Mouse (Mus musculus) CH12.LX (cell line): Measurements from ENCODE around the gene Iqgap1.

Source experiments
- CTCF ChIP-seq, 2 experiments: IDR thresholded peaks in 1 of 2; conservative IDR thresholded peaks in 1 of 2; 2 replicates each; pipeline ENCODE4 v1.5.1; 2011 to 2012; ENCODE audit warnings: low read depth in 2 of 2, low read length in 2 of 2, improper control_type of control experiment in 1 of 2, inconsistent platforms in 1 of 2, mild to moderate bottlenecking in 1 of 2, moderate library complexity in 1 of 2
- E2F4 ChIP-seq: IDR thresholded peaks from 2 replicates; pipeline ENCODE4 v1.6.1; 2011; ENCODE audit warnings: low read depth, low read length, improper control_type of control experiment; ENCODE audit not compliant: insufficient replicate concordance
- EP300 ChIP-seq: IDR thresholded peaks from 2 replicates; pipeline ENCODE4 v1.6.1; 2011; ENCODE audit warnings: low read length, improper control_type of control experiment
- HCFC1 ChIP-seq: IDR thresholded peaks from 2 replicates; pipeline ENCODE4 v1.6.1; 2012; ENCODE audit warnings: low read depth, mild to moderate bottlenecking, inconsistent platforms, low read length, improper control_type of control experiment
- JUND ChIP-seq: conservative IDR thresholded peaks from 2 replicates; pipeline ENCODE4 v1.6.1; 2011; ENCODE audit warnings: low read depth, low read length, improper control_type of control experiment
- MXI1 ChIP-seq: IDR thresholded peaks from 2 replicates; pipeline ENCODE4 v1.6.1; 2011; ENCODE audit warnings: mild to moderate bottlenecking, low read depth, low read length, improper control_type of control experiment
- POLR2A ChIP-seq: IDR thresholded peaks from 2 replicates; pipeline ENCODE4 v1.6.1; 2011; ENCODE audit warnings: low read depth, mild to moderate bottlenecking, improper control_type of control experiment, low read length
- UBTF ChIP-seq: IDR thresholded peaks from 2 replicates; pipeline ENCODE4 v1.6.1; 2012; ENCODE audit warnings: low read depth, mild to moderate bottlenecking, inconsistent platforms, low read length, improper control_type of control experiment, moderate library complexity
- USF1 ChIP-seq: IDR thresholded peaks from 2 replicates; pipeline ENCODE4 v1.6.1; 2014; ENCODE audit warnings: low read depth, mild to moderate bottlenecking, inconsistent platforms, low read length, improper control_type of control experiment

- TF ChIP-seq CTCF (conservative IDR thresholded peaks at IDR 0.05 in 1 of 2, IDR thresholded peaks at IDR 0.05 in 1 of 2; ENCODE audit: low read depth in 2 of 2, low read length in 2 of 2) (no peak), HCFC1 (no peak), MXI1 (no peak), JUND (no peak), E2F4 (no peak), USF1 (no peak), EP300 (no peak), UBTF (no peak), POLR2A (no peak)
Measured at GRCm38 (mm10) chr7:80749624-80750023, 76.2 kb downstream of the Iqgap1 start.
